Mouse (Mus musculus): ENCODE measurements at regions not wholly inside any gene's neighbourhood (a gene's known extent, or its start where the extent isn't known, plus 50 kb on each side); places are given as distances from the start of the nearest gene placed in this dataset.

DNA sequence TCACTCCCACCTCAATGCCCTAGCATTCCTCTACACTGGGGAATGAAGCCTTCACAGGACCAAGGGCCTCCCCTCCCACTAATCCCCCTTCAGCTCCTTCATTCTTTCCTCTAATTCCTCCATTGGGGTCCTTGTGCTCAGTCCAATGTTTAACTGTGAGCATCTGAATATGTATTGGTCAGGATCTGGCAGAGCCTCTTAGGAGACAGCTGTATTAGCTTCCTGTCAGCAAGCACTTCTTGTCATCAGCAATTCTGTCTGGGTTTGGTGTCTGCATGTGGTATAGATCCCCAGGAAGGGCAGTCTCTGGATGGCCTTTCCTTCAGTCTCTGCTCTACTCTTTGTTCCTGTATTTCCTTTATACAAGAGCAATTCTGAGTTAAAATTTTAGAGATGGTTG, 426.8 kb upstream of the 2610001J05Rik start:
- no peak for ATAC-seq (ENCODE audit: insufficient read depth)
- Histone ChIP-seq H3K9me3 (ENCODE audit: low read depth, low read length) (no peaks in the 10 kb centered on the region), H3K27ac (ENCODE audit: low read depth) (no peak overlapping the region), H3K9ac (no peak overlapping the region), H3K4me2 (no peak overlapping the region), H3K4me3 (ENCODE audit: low read depth, low read length) (no peak overlapping the region), H3K36me3 (ENCODE audit: insufficient read depth) (no peaks in the 10 kb centered on the region), H3K27me3 (ENCODE audit: insufficient read depth, low read length) (no peaks in the 10 kb centered on the region), H3K4me1 (ENCODE audit: insufficient read depth) (no peaks in the 10 kb centered on the region)
- no peak for DNase-seq
- TF ChIP-seq CTCF (IDR thresholded peaks at IDR 0.05; ENCODE audit: low read depth): no peak

- Histone ChIP-seq H3K27ac (ENCODE audit: low read depth) (no peak overlapping the region), H3K4me3 (ENCODE audit: low read depth, low read length) (no peak overlapping the region)
- TF ChIP-seq CTCF (IDR thresholded peaks at IDR 0.05; ENCODE audit: low read depth): no peak
Measured at GRCm38 (mm10) chr6:14297428-14297827, 426.1 kb upstream of the 2610001J05Rik start.

DNA sequence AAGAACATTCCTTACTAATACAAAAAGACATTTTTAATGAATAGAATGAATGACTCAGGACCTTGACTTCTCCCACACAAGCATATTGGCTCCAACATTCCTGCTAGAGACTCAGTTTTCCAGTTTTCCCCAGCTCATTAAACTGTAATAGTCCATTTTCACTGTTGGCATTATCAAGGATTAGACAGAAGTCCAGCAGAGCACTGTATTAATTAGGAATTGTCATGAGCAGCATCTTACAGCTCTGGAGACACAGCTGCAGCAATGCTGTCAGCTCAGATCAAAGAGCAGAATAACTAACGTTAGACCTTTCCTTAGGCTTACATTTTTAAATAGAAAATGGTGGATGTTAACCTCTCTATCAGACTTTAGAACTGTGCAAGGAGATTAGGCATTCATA, 419.5 kb upstream of the 2610001J05Rik start:
- Histone ChIP-seq H3K4me1 (ENCODE audit: insufficient read depth) (no peaks in the 10 kb centered on the region), H3K4me2 (no peak overlapping the region), H3K36me3 (ENCODE audit: insufficient read depth) (no peaks in the 10 kb centered on the region), H3K27ac (ENCODE audit: low read depth) (no peak overlapping the region), H3K27me3 (ENCODE audit: insufficient read depth, low read length) (no peaks in the 10 kb centered on the region), H3K9me3 (ENCODE audit: low read depth, low read length) (no peaks in the 10 kb centered on the region), H3K9ac (no peak overlapping the region), H3K4me3 (ENCODE audit: low read depth, low read length) (no peak overlapping the region)
- ATAC-seq (ENCODE audit: insufficient read depth) (no peak), DNase-seq (no peak)
- 42% methylated on average over 1 of the region's 1 CpGs for WGBS
- no peak for TF ChIP-seq CTCF (IDR thresholded peaks at IDR 0.05; ENCODE audit: low read depth)

More at GRCm38 (mm10) chr6:14297428-14297827, 426.1 kb upstream of the 2610001J05Rik start:
- H3K36me3 ChIP-seq (ENCODE audit: insufficient read depth): no peaks in the 10 kb centered on the region
- no peak overlapping the region for H3K9ac ChIP-seq
- ATAC-seq (ENCODE audit: insufficient read depth) (no peak), DNase-seq (no peak)
- H3K4me2 ChIP-seq: no peak overlapping the region
- no peaks in the 10 kb centered on the region for H3K27me3 ChIP-seq (ENCODE audit: insufficient read depth, low read length)
- no peaks in the 10 kb centered on the region for H3K9me3 ChIP-seq (ENCODE audit: low read depth, low read length)
- H3K4me1 ChIP-seq (ENCODE audit: insufficient read depth): no peaks in the 10 kb centered on the region

GRCm38 (mm10) chr6:14281476-14281875, 410.2 kb upstream of the 2610001J05Rik start:
- WGBS: 90% methylated on average over 2 of the region's 2 CpGs
- no peak for ATAC-seq (ENCODE audit: insufficient read depth)
- no peaks in the 10 kb centered on the region for H3K36me3 ChIP-seq (ENCODE audit: insufficient read depth)

DNA sequence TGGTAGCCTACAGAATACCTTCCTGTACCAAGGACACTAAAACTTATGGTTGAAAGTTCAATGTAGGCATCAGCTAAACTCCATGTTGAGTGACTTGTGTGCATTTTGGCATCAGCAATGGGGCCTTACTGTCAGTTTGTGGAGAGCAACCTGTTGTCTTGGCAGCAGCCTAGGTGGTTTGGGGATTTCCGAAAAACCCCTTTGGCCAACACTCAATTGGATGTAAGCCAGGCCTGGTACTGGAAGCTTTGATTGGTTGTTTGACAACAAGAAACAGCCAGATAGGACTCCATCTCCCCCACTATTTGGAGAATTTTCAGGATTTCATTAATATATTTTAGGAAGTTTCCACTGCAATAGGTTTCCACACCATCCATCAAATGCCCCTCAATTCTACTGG, 390.6 kb upstream of the 2610001J05Rik start:
- DNase-seq (no peak), ATAC-seq (ENCODE audit: insufficient read depth) (no peak)
- Histone ChIP-seq H3K4me1 (ENCODE audit: insufficient read depth) (no peaks in the 10 kb centered on the region), H3K27ac (ENCODE audit: low read depth) (no peak overlapping the region), H3K9me3 (ENCODE audit: low read depth, low read length) (no peaks in the 10 kb centered on the region), H3K4me2 (no peak overlapping the region), H3K27me3 (ENCODE audit: insufficient read depth, low read length) (no peaks in the 10 kb centered on the region), H3K36me3 (ENCODE audit: insufficient read depth) (no peaks in the 10 kb centered on the region), H3K9ac (no peak overlapping the region), H3K4me3 (ENCODE audit: low read depth, low read length) (no peak overlapping the region)
- TF ChIP-seq CTCF (IDR thresholded peaks at IDR 0.05; ENCODE audit: low read depth): no peak
- 87% methylated on average over 1 of the region's 1 CpGs for WGBS

More at GRCm38 (mm10) chr6:14281476-14281875, 410.2 kb upstream of the 2610001J05Rik start:
- Histone ChIP-seq H3K4me2 (no peak overlapping the region), H3K4me3 (ENCODE audit: low read depth, low read length) (no peak overlapping the region), H3K27me3 (ENCODE audit: insufficient read depth, low read length) (no peaks in the 10 kb centered on the region), H3K9me3 (ENCODE audit: low read depth, low read length) (no peaks in the 10 kb centered on the region), H3K9ac (no peak overlapping the region), H3K27ac (ENCODE audit: low read depth) (no peak overlapping the region), H3K4me1 (ENCODE audit: insufficient read depth) (no peaks in the 10 kb centered on the region)
- TF ChIP-seq CTCF (IDR thresholded peaks at IDR 0.05; ENCODE audit: low read depth): no peak
- no peak for DNase-seq

DNA sequence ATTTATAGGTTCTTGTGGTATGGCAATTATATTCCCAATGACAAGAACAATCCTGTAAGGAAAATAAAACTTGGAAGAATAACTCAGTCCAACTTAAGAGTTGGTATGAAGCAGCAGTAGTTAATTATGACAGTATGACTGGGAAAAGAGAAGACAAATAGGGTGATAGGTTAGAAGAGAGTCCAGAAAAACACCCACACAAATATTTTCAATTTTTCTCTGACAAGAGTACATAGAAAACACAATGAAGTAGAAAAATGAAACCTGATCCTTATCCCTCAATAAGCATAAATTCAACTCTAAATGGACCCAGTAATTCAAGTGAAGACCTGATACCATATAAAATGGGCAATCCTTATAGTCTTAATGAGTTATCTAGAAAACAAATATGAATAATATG, 369.0 kb upstream of the 2610001J05Rik start:
- Histone ChIP-seq H3K4me1 (ENCODE audit: insufficient read depth) (no peaks in the 10 kb centered on the region), H3K9me3 (ENCODE audit: low read depth, low read length) (no peaks in the 10 kb centered on the region), H3K36me3 (ENCODE audit: insufficient read depth) (no peaks in the 10 kb centered on the region), H3K4me3 (ENCODE audit: low read depth, low read length) (no peak overlapping the region), H3K4me2 (no peak overlapping the region), H3K27ac (ENCODE audit: low read depth) (no peak overlapping the region), H3K9ac (no peak overlapping the region), H3K27me3 (ENCODE audit: insufficient read depth, low read length) (no peaks in the 10 kb centered on the region)
- ATAC-seq (ENCODE audit: insufficient read depth) (no peak), DNase-seq (no peak)
- no peak for TF ChIP-seq CTCF (IDR thresholded peaks at IDR 0.05; ENCODE audit: low read depth)

DNA sequence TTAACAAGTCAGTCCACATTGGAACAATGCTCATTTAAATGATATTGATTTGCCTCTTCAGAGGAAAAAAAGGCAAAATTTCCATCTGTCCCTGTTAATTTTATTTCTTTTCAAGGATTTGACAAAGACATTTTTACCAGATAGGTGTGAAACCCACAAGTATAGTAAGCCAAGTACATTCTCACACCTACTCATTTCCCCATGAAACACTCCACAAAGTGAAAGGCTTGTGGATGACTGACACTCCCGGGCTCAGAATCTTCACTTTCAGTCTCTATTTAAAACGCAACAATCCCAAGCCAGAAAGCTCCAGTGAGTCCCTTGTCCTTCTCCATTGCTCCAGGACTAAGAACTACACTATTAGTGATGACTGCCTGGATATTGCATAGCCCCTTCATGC, 367.8 kb upstream of the 2610001J05Rik start:
- Histone ChIP-seq H3K9ac (no peak overlapping the region), H3K36me3 (ENCODE audit: insufficient read depth) (no peaks in the 10 kb centered on the region), H3K27ac (ENCODE audit: low read depth) (no peak overlapping the region), H3K27me3 (ENCODE audit: insufficient read depth, low read length) (no peaks in the 10 kb centered on the region), H3K4me2 (no peak overlapping the region), H3K4me3 (ENCODE audit: low read depth, low read length) (no peak overlapping the region), H3K4me1 (ENCODE audit: insufficient read depth) (no peaks in the 10 kb centered on the region), H3K9me3 (ENCODE audit: low read depth, low read length) (no peaks in the 10 kb centered on the region)
- 77% methylated on average over 2 of the region's 2 CpGs for WGBS
- TF ChIP-seq CTCF (IDR thresholded peaks at IDR 0.05; ENCODE audit: low read depth): no peak
- DNase-seq (no peak), ATAC-seq (ENCODE audit: insufficient read depth) (no peak)

GRCm38 (mm10) chr6:14230823-14231222, 359.5 kb upstream of the 2610001J05Rik start:
- Histone ChIP-seq H3K4me1 (ENCODE audit: insufficient read depth) (no peaks in the 10 kb centered on the region), H3K4me2 (no peak overlapping the region), H3K36me3 (ENCODE audit: insufficient read depth) (no peaks in the 10 kb centered on the region), H3K9me3 (ENCODE audit: low read depth, low read length) (no peaks in the 10 kb centered on the region), H3K4me3 (ENCODE audit: low read depth, low read length) (no peak overlapping the region), H3K27me3 (ENCODE audit: insufficient read depth, low read length) (no peaks in the 10 kb centered on the region), H3K9ac (no peak overlapping the region), H3K27ac (ENCODE audit: low read depth) (no peak overlapping the region)
- TF ChIP-seq CTCF (IDR thresholded peaks at IDR 0.05; ENCODE audit: low read depth): no peak
- no peak for DNase-seq
- ATAC-seq (ENCODE audit: insufficient read depth): no peak
- 84% methylated on average over 2 of the region's 2 CpGs for WGBS
